Mouse (Mus musculus) megakaryocyte progenitor cell, adult 5-6 weeks (primary cell): ENCODE data around the gene Abl2. TPM values are rescaled to one million over a fixed set of nuclear protein-coding genes. Genes with fewer than 3 reads are reported as not detected.
A peak's percentile ranks its signal among the peaks of the same experiment; 100 is the strongest.

Experiments used
- ATAC-seq: replicated peaks from 2 replicates; pipeline ENCODE4 v1.8.0; 2016; ENCODE audit warnings: mild to moderate bottlenecking, moderate TSS enrichment, inconsistent platforms; ENCODE audit not compliant: poor library complexity
- total RNA-seq, 2 experiments: library from RNA; stranded (forward) in 1 of 2; stranded (reverse) in 1 of 2; fragments of 157-497, 149-512 nt in 1 of 2; fragments of 200-1000 nt in 1 of 2; gene quantifications; 2 replicates each; pipeline versions ENCODE4 v1.2.3 to v1.2.4; 2015 to 2017

The Abl2 gene
- total RNA-seq, 2 experiments from 2014 or later, result 10.4 to 14.0 TPM

GRCm38 (mm10) chr1:156629984-156630383 is 71.4 kb downstream of the Abl2 start:
- no peak for ATAC-seq

GRCm38 (mm10) chr1:156630965-156631364 is 72.4 kb downstream of the Abl2 start:
- peak; percentile 80 for ATAC-seq

- peak; percentile 74 for ATAC-seq
Measured at GRCm38 (mm10) chr1:156633095-156633494, 74.5 kb downstream of the Abl2 start.

- no peak for ATAC-seq
Measured at GRCm38 (mm10) chr1:156635148-156635547, 76.6 kb downstream of the Abl2 start.

- no peak for ATAC-seq
Measured at GRCm38 (mm10) chr1:156639455-156639854, 80.9 kb downstream of the Abl2 start.

GRCm38 (mm10) chr1:156640577-156640976 is 82.0 kb downstream of the Abl2 start:
- peak; percentile 65 for ATAC-seq

- peak; percentile 82 for ATAC-seq
Measured at GRCm38 (mm10) chr1:156641808-156642207, 83.2 kb downstream of the Abl2 start.

- peak; percentile 49; the same call in 1 of the 2 replicates for ATAC-seq
Measured at GRCm38 (mm10) chr1:156642813-156643212, 84.2 kb downstream of the Abl2 start.

- ATAC-seq, result no peak
Measured at GRCm38 (mm10) chr1:156644061-156644460, 85.5 kb downstream of the Abl2 start.

GRCm38 (mm10) chr1:156644780-156645523 is 86.4 kb downstream of the Abl2 start:
- no peak for ATAC-seq

- no peak for ATAC-seq
Measured at GRCm38 (mm10) chr1:156645971-156646370, 87.4 kb downstream of the Abl2 start.

- peak; percentile 38; the same call in 1 of the 2 replicates for ATAC-seq
Measured at GRCm38 (mm10) chr1:156648705-156649104, 90.1 kb downstream of the Abl2 start.

- no peak for ATAC-seq
Measured at GRCm38 (mm10) chr1:156650631-156651030, 92.0 kb downstream of the Abl2 start.

- peak; percentile 51 for ATAC-seq
Measured at GRCm38 (mm10) chr1:156652189-156652822, 93.7 kb downstream of the Abl2 start.

GRCm38 (mm10) chr1:156654735-156655530 is 96.3 kb downstream of the Abl2 start:
- ATAC-seq, result no peak

- ATAC-seq, result no peak
Measured at GRCm38 (mm10) chr1:156657523-156657922, 98.9 kb downstream of the Abl2 start.

- no peak for ATAC-seq
Measured at GRCm38 (mm10) chr1:156658676-156659075, 100.1 kb downstream of the Abl2 start.

- ATAC-seq, result peak; percentile 71
Measured at GRCm38 (mm10) chr1:156659906-156660659, 101.5 kb downstream of the Abl2 start.

GRCm38 (mm10) chr1:156660660-156661236 is 102.2 kb downstream of the Abl2 start:
- peak; percentile 56 for ATAC-seq

- ATAC-seq, result no peak
Measured at GRCm38 (mm10) chr1:156665777-156666176, 107.2 kb downstream of the Abl2 start.
